Mouse (Mus musculus) embryonic facial prominence, embryonic 11.5 days (tissue): ENCODE measurements at regions not wholly inside any gene's neighbourhood (a gene's known extent, or its start where the extent isn't known, plus 50 kb on each side); places are given as distances from the start of the nearest gene placed in this dataset.

Experiments
- ATAC-seq: fragments of 200-750 bp; cut with Nextera tagmentation; replicated peaks from 2 replicates; pipeline ENCODE4 v1.8.0; 2017; ENCODE audit warnings: low read depth; ENCODE audit not compliant: insufficient number of reproducible peaks, low FRiP score, low TSS enrichment
- DNase-seq: peaks from one replicate; pipeline ENCODE4 v3.0.0-alpha.2; 2015; ENCODE audit warnings: low spot score
- H3K27ac ChIP-seq: fragments of 300-500 bp; sonication (generic); replicated peaks from 2 replicates; pipeline ENCODE4 v1.5.1; 2014; ENCODE audit warnings: mild to moderate bottlenecking, low read depth, low read length, control low read depth
- H3K27me3 ChIP-seq: fragments of 300-500 bp; sonication (generic); 2 replicates; pipeline ENCODE4 v1.6.1; 2014; ENCODE audit warnings: mild to moderate bottlenecking, low read length, moderate library complexity, mixed read lengths; ENCODE audit not compliant: control insufficient read depth, insufficient read depth
- H3K36me3 ChIP-seq: fragments of 300-500 bp; sonication (generic); replicated peaks from 2 replicates; pipeline ENCODE4 v1.6.1; 2014; ENCODE audit warnings: low read depth, mild to moderate bottlenecking, low read length, moderate library complexity, mixed read lengths; ENCODE audit not compliant: control insufficient read depth, insufficient read depth
- H3K4me1 ChIP-seq: fragments of 300-500 bp; sonication (generic); 2 replicates; pipeline ENCODE4 v1.6.1; 2014; ENCODE audit warnings: low read length, mixed read lengths; ENCODE audit not compliant: control insufficient read depth, insufficient read depth
- H3K4me2 ChIP-seq: fragments of 300-500 bp; sonication (generic); 2 replicates; pipeline ENCODE4 v1.6.1; 2014; ENCODE audit warnings: low read depth, mild to moderate bottlenecking, control low read depth, low read length, moderate library complexity
- H3K4me3 ChIP-seq: fragments of 300-500 bp; sonication (generic); 2 replicates; pipeline ENCODE4 v1.5.1; 2014; ENCODE audit warnings: low read depth, low read length, control low read depth
- H3K9ac ChIP-seq: fragments of 300-500 bp; sonication (generic); replicated peaks from 2 replicates; pipeline ENCODE4 v1.6.1; 2014; ENCODE audit warnings: mild to moderate bottlenecking, control low read depth, low read length
- H3K9me3 ChIP-seq: fragments of 300-500 bp; sonication (generic); replicated peaks from 2 replicates; pipeline ENCODE4 v1.6.1; 2016; ENCODE audit warnings: mild to moderate bottlenecking, low read length, inconsistent platforms, mixed read lengths; ENCODE audit not compliant: control insufficient read depth
- WGBS: fragments of 180-500 bp; shearing (Covaris S2); extraction: QIAGEN DNeasy Blood & Tissue Kit; methylation state at CpG from one replicate; pipeline ENCODE4 v1.1.7; 2014; 5-methylcytosine and 5-hydroxymethylcytosine counted together

DNA sequence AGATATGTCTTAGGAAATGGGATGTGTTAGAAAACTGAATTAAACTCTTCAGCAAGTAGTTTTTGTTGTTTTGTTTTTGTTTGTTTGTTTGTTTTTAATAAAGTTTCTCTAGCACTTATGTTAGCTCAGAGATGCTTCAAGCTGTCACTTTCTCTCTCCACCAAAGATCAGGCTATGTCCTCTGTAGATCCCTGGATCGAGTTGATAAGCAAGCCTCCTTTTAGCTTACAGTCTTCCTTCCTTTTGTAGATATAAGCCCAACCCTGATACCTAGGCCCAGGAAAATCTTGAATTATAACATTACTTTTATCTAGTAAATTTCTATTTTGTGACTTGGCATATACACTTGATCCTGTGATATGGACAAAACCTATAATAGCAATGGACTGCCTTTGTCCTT, 232.0 kb downstream of the Pik3r1 start:
- DNase-seq (no peak), ATAC-seq (no peak)
- H3K27me3 ChIP-seq: no peaks in the 10 kb centered on the region
- H3K27ac ChIP-seq: no peak overlapping the region
- H3K9me3 ChIP-seq: no peaks in the 10 kb centered on the region
- no peak overlapping the region for H3K4me3 ChIP-seq
- H3K4me1 ChIP-seq: peaks cover 6% of the 10 kb centered on the region; the same call in 1 of the 2 replicates
- H3K9ac ChIP-seq: no peak overlapping the region
- 90% methylated on average over 1 of the region's 1 CpGs for WGBS
- H3K36me3 ChIP-seq: no peaks in the 10 kb centered on the region
- H3K4me2 ChIP-seq: no peak overlapping the region

DNA sequence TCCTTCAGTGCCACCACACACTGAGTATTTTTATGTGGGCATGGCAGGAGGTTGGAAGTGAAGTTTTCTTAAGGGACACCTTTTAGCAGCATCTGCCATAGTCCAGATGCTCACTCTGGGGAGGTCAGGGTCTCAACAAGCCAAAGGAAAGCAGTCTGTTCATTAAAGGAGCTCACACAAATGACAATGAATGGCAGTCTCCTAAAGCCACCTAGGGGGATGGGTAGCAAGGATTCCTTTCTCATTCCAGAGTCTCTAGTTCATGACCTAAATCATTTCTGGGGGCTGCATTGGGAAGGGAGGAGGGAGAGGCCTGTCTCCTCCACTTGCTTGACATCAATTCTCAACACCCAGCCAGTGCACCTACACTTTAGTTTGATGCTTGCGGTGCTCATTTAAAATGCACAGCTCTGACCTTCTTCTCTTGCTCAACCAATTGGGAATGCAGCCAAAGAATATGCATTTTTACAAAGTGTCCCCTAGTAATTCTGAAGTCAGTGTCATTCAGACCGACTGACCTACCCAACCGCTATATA, 232.6 kb downstream of the Pik3r1 start:
- no peak for DNase-seq
- no peaks in the 10 kb centered on the region for H3K27me3 ChIP-seq
- no peak overlapping the region for H3K4me2 ChIP-seq
- no peaks in the 10 kb centered on the region for H3K36me3 ChIP-seq
- H3K9ac ChIP-seq: no peak overlapping the region
- no peak for ATAC-seq
- H3K27ac ChIP-seq: no peak overlapping the region
- 85% methylated on average over 3 of the region's 3 CpGs for WGBS
- H3K4me1 ChIP-seq: peaks cover 3% of the 10 kb centered on the region; the same call in 1 of the 2 replicates
- no peak overlapping the region for H3K4me3 ChIP-seq
- no peaks in the 10 kb centered on the region for H3K9me3 ChIP-seq

DNA sequence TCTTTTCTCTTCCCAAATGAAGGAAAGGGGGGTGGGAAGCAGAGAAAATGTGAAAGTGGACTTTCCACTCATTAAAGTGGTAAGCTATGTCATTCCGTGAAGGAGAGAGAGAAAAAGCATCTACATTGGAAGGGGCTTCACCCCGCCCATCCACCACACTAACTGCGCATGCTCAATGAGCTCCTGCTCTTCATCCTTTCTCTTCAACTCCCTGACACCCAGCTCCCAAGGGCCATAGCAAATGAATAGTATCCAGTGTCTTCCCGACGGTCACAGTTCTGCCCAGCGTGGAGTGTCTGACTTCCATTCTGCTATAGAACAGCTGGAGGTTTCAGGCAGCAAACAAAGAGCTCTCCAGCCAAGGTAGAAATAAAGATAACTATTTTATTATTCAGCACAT, 233.5 kb downstream of the Pik3r1 start:
- Histone ChIP-seq H3K4me3 (no peak overlapping the region), H3K27me3 (no peaks in the 10 kb centered on the region), H3K36me3 (no peaks in the 10 kb centered on the region), H3K9me3 (no peaks in the 10 kb centered on the region), H3K4me2 (no peak overlapping the region), H3K27ac (no peak overlapping the region), H3K4me1 (peaks cover 2% of the 10 kb centered on the region; the same call in 1 of the 2 replicates), H3K9ac (no peak overlapping the region)
- DNase-seq: no peak
- ATAC-seq: no peak
- WGBS: 47% methylated on average over 6 of the region's 6 CpGs

DNA sequence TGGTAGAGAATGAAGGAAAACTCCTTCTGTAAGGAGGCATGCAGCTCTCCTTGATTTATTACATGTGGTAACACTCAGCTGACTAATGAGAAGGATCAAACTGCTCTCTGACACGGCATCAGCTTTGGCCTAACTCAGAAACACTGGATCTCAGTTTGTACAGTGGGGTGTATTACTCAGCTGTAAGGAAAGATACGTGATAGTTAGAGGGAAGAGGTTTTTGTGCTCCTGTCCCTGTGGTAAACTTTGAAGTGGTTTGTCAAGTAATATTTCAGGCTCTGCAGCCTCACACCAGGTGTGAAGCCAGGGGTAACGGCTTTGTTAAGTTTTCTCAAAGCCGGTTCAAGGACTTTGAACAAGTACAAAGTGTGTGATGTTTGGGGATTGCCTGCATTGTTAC, 235.1 kb downstream of the Pik3r1 start:
- H3K36me3 ChIP-seq: no peaks in the 10 kb centered on the region
- no peak overlapping the region for H3K27ac ChIP-seq
- DNase-seq: no peak
- no peak overlapping the region for H3K9ac ChIP-seq
- no peaks in the 10 kb centered on the region for H3K27me3 ChIP-seq
- 61% methylated on average over 4 of the region's 4 CpGs for WGBS
- H3K9me3 ChIP-seq: no peaks in the 10 kb centered on the region
- no peak for ATAC-seq
- H3K4me1 ChIP-seq: peaks cover 2% of the 10 kb centered on the region; the same call in 1 of the 2 replicates
- H3K4me2 ChIP-seq: no peak overlapping the region
- H3K4me3 ChIP-seq: no peak overlapping the region

DNA sequence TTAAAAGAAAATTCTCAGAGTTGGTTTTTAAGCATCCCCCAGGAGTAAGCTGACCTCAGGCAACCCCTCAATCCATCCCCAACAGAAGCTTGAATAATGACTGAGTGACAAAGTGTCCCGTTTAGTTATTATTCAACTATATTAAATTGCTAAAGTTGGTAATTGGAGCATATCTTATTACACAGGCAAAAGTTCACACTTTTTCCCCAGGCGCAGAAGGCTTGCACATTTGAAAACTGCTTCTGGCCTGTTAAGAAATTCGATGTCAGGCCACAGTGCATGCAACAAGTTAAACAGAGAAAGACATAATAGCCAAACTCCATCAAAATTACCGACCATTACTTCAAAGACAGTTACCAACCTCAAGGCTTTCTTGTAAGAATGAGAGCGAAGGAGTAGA, 240.3 kb downstream of the Pik3r1 start:
- Histone ChIP-seq H3K4me2 (no peak overlapping the region), H3K9ac (no peak overlapping the region), H3K36me3 (no peaks in the 10 kb centered on the region), H3K27ac (no peak overlapping the region), H3K27me3 (no peaks in the 10 kb centered on the region), H3K4me3 (no peak overlapping the region), H3K9me3 (no peaks in the 10 kb centered on the region), H3K4me1 (0 out of 2 replicates have a peak, but pooled peaks cover under 1% of the 10 kb centered on the region)
- no peak for DNase-seq
- ATAC-seq: no peak
- WGBS: 62% methylated on average over 5 of the region's 5 CpGs

DNA sequence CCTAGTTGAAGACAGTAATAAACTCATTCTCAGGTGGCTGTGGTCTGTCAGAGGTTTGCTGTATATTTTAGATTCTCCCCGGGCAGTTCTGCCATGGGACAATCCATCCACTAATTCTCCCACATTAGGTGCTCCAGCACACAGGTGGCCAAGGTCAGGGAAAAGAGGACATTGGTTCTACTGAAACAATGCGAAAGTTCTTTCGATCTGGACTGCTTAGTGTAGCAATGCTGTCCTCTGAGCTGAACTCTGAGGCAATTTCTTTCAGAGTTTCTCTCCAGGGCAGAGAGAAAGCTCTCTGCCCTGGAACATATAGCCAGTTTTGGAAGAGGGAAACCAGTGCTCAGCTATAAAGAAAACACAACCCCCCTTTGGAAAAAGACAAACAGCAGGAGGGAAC, 243.2 kb downstream of the Pik3r1 start:
- ATAC-seq (no peak), DNase-seq (no peak)
- no peaks in the 10 kb centered on the region for H3K27me3 ChIP-seq
- no peaks in the 10 kb centered on the region for H3K4me1 ChIP-seq
- no peak overlapping the region for H3K27ac ChIP-seq
- no peak overlapping the region for H3K9ac ChIP-seq
- H3K4me3 ChIP-seq: no peak overlapping the region
- H3K4me2 ChIP-seq: no peak overlapping the region
- no peaks in the 10 kb centered on the region for H3K36me3 ChIP-seq
- WGBS: 92% methylated on average over 3 of the region's 3 CpGs
- H3K9me3 ChIP-seq: no peaks in the 10 kb centered on the region

DNA sequence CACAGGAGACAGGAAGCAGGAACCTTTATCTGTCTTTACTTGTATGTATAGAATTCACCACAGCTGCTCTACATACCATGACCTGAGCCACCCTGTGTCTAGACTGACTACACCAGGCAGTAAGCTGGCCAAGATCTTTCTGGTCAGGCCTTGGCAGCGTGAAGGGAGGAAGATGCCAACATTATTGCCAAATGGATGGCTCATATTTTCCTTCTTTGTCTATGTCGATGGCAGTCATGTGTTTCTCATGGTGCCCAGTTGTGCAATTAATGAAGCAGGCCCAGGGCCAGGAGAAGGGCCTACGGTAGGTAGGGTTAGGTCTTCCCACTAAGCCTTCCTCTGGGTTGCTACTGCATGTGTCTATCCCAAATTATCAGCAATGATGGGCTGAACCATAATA, 243.8 kb downstream of the Pik3r1 start:
- H3K27ac ChIP-seq: no peak overlapping the region

DNA sequence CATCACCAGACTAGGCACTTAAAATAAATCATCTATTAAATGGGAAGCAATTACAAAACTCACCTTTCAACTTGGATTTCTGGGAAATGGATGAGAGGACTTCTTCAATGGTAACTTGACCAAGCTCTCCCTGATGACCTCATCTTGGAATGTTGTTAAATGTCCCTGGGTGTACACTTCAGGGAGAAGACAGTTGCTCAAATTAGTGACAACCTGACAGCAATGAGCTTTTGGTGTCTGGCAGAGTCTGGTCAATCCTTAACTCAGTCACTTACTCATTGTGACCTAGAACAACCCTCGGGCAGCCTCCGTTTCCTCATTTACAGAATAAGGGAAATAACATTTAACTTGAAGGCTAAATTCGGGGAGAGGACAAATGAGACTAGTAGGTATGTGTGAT, 244.5 kb downstream of the Pik3r1 start:
- WGBS: 92% methylated on average over 3 of the region's 3 CpGs
- ATAC-seq (no peak), DNase-seq (no peak)
- no peaks in the 10 kb centered on the region for H3K36me3 ChIP-seq
- H3K27me3 ChIP-seq: no peaks in the 10 kb centered on the region
- no peaks in the 10 kb centered on the region for H3K4me1 ChIP-seq
- no peaks in the 10 kb centered on the region for H3K9me3 ChIP-seq
- H3K9ac ChIP-seq: no peak overlapping the region
- no peak overlapping the region for H3K27ac ChIP-seq
- H3K4me3 ChIP-seq: no peak overlapping the region
- H3K4me2 ChIP-seq: no peak overlapping the region

More for the DNA sequence above, 243.8 kb downstream of the Pik3r1 start:
- no peaks in the 10 kb centered on the region for H3K36me3 ChIP-seq
- no peaks in the 10 kb centered on the region for H3K9me3 ChIP-seq
- no peak overlapping the region for H3K9ac ChIP-seq
- no peaks in the 10 kb centered on the region for H3K4me1 ChIP-seq
- DNase-seq (no peak), ATAC-seq (no peak)
- H3K4me2 ChIP-seq: no peak overlapping the region
- WGBS: 82% methylated on average over 3 of the region's 3 CpGs
- no peaks in the 10 kb centered on the region for H3K27me3 ChIP-seq
- H3K4me3 ChIP-seq: no peak overlapping the region
